Mouse (Mus musculus) midbrain, postnatal 0 days (tissue): ENCODE data around the gene Ube2e3. TPM values are rescaled to one million over a fixed set of nuclear protein-coding genes. Genes with fewer than 3 reads are reported as not detected.

Source experiments
- ATAC-seq: fragments of 200-750 bp; cut with Nextera tagmentation; 2 replicates; pipeline ENCODE4 v1.8.0; 2017; ENCODE audit warnings: moderate number of reproducible peaks, mild to moderate bottlenecking, moderate TSS enrichment, moderate library complexity; ENCODE audit not compliant: low FRiP score
- DNase-seq: peaks from one replicate; pipeline ENCODE4 v3.0.0-alpha.2; 2015; ENCODE audit warnings: low spot score
- H3K27ac ChIP-seq: fragments of 300-500 bp; sonication (generic); 2 replicates; pipeline ENCODE4 v1.5.1; 2014; ENCODE audit warnings: low read depth, mild to moderate bottlenecking, low read length, mixed read lengths
- H3K27me3 ChIP-seq: fragments of 300-500 bp; sonication (generic); 2 replicates; pipeline ENCODE4 v1.6.1; 2014; ENCODE audit warnings: low read length, control low read depth, mixed read lengths; ENCODE audit not compliant: insufficient read depth
- H3K36me3 ChIP-seq: fragments of 300-500 bp; sonication (generic); 2 replicates; pipeline ENCODE4 v1.6.1; 2014; ENCODE audit warnings: low read length, control low read depth, mixed read lengths; ENCODE audit not compliant: insufficient read depth
- H3K4me1 ChIP-seq: fragments of 300-500 bp; sonication (generic); 2 replicates; pipeline ENCODE4 v1.6.1; 2014; ENCODE audit warnings: mild to moderate bottlenecking, control low read depth, antibody characterized with exemption, low read length, mixed read lengths; ENCODE audit not compliant: insufficient read depth
- H3K4me2 ChIP-seq: fragments of 300-500 bp; sonication (generic); 2 replicates; pipeline ENCODE4 v1.6.1; 2014; ENCODE audit warnings: low read depth, mild to moderate bottlenecking, low read length, mixed read lengths; ENCODE audit not compliant: poor library complexity, severe bottlenecking
- H3K4me3 ChIP-seq: fragments of 300-500 bp; sonication (generic); 2 replicates; pipeline ENCODE4 v1.5.1; 2014; ENCODE audit warnings: low read depth, mild to moderate bottlenecking, low read length, moderate library complexity
- H3K9ac ChIP-seq: fragments of 300-500 bp; sonication (generic); replicated peaks from 2 replicates; pipeline ENCODE4 v1.6.1; 2014; ENCODE audit warnings: mild to moderate bottlenecking, low read length, moderate library complexity, mixed read lengths; ENCODE audit not compliant: poor library complexity, severe bottlenecking
- H3K9me3 ChIP-seq: fragments of 300-500 bp; sonication (generic); 2 replicates; pipeline ENCODE4 v1.6.1; 2016; ENCODE audit warnings: low read length, control low read depth
- CTCF ChIP-seq: IDR thresholded peaks from 2 replicates; pipeline ENCODE4 v1.5.1; 2016; ENCODE audit warnings: antibody characterized with exemption, mild to moderate bottlenecking
- WGBS: fragments of 180-500 bp; shearing (Covaris S2); extraction: QIAGEN DNeasy Blood & Tissue Kit; methylation state at CpG from one replicate; pipeline ENCODE4 v1.1.7; 2014; 5-methylcytosine and 5-hydroxymethylcytosine counted together
- polyA plus RNA-seq: library from polyadenylated mRNA; unstranded; fragments of >200 nt; fragmentation: Nextera tagmentation; extraction: Ambion mirVana; gene quantifications from 2 replicates; pipeline ENCODE4 v1.2.1, GENCODE M21; 2015
- total RNA-seq: library from RNA; depleted of rRNA; stranded (reverse); fragments of >200 nt; gene quantifications from 2 replicates; pipeline ENCODE4 v1.2.3, GENCODE M21; 2014

Gene Ube2e3
- total and polyA plus RNA-seq, 2 experiments from 2014 or later: 196 to 200 TPM

DNA sequence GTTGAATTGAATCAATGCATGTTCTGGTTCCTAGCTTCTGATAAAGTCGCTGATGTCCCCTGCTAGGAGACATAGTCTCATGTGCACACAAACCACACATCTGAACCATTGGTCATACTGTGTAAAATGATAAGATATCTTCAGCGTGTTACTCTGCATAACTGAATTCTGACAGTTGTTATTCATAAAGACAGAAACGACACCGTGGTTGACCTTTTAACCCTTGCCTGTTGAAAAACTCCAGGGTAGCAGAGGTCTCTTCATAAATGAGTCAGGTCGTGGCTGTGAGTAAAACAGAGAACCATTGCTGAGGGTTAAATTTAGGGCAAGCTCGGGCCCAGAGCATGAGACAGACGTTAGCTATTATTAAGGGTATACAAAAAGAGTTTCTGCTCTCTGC lies 93.7 kb downstream of the Ube2e3 start:
- no peak for DNase-seq
- no peak for ATAC-seq
- 45% methylated on average over 7 of the region's 7 CpGs for WGBS
- Histone ChIP-seq H3K36me3 (no peaks in the 10 kb centered on the region), H3K4me2 (no peak overlapping the region), H3K4me1 (no peaks in the 10 kb centered on the region), H3K9ac (no peak overlapping the region), H3K27me3 (no peaks in the 10 kb centered on the region), H3K4me3 (no peak overlapping the region), H3K9me3 (no peaks in the 10 kb centered on the region), H3K27ac (no peak overlapping the region)
- no peak for TF ChIP-seq CTCF

DNA sequence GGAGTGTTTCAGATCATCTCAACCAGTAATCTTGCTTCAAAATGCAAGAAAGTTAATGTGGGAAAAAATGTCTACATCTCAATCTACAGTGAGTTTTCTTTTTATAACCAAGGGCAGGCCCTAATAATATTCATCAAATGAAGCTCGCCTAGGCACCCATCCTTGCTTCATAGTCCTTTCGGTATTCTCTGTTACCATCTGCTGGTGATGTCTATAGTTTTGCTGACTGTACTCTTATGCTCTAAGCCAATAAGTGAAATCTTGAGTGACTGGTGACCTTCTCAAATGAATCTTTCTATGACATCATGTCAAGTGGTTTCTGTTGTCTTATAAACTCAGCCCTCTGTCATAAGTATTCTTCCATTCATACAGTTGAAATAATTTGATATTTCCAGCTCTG lies 97.1 kb downstream of the Ube2e3 start:
- H3K9ac ChIP-seq: no peak overlapping the region
- 88% methylated on average over 2 of the region's 2 CpGs for WGBS
- no peak overlapping the region for H3K27ac ChIP-seq
- H3K4me3 ChIP-seq: no peak overlapping the region
- no peaks in the 10 kb centered on the region for H3K4me1 ChIP-seq
- no peaks in the 10 kb centered on the region for H3K27me3 ChIP-seq
- no peak overlapping the region for H3K4me2 ChIP-seq
- no peaks in the 10 kb centered on the region for H3K36me3 ChIP-seq
- no peak for DNase-seq
- TF ChIP-seq CTCF: no peak
- no peak for ATAC-seq
- no peaks in the 10 kb centered on the region for H3K9me3 ChIP-seq

DNA sequence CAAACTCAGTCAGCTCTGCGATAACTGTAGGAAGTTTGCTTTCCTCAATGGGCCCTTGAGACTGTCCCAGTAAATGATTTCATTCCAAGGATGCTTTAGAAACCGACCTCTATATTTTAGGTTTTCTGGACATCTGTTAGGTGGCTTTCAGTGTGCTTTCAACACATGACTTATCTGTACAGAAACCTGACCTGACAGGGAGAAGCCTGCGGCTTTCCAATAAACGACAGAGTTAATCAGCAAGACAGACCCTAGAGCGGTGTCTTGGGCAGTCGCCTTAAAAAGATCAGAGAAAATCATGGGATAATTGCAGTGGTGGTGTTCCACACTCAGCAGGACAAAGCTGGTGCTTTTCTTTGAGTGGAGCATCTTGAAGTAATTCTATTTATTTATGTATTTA lies 97.5 kb downstream of the Ube2e3 start:
- no peak overlapping the region for H3K4me3 ChIP-seq
- no peak overlapping the region for H3K4me2 ChIP-seq
- no peaks in the 10 kb centered on the region for H3K4me1 ChIP-seq
- no peaks in the 10 kb centered on the region for H3K9me3 ChIP-seq
- H3K9ac ChIP-seq: no peak overlapping the region
- H3K27me3 ChIP-seq: no peaks in the 10 kb centered on the region
- no peak for TF ChIP-seq CTCF
- H3K36me3 ChIP-seq: no peaks in the 10 kb centered on the region
- DNase-seq: peak; percentile 32
- no peak overlapping the region for H3K27ac ChIP-seq
- ATAC-seq: no peak
- WGBS: 60% methylated on average over 6 of the region's 6 CpGs

DNA sequence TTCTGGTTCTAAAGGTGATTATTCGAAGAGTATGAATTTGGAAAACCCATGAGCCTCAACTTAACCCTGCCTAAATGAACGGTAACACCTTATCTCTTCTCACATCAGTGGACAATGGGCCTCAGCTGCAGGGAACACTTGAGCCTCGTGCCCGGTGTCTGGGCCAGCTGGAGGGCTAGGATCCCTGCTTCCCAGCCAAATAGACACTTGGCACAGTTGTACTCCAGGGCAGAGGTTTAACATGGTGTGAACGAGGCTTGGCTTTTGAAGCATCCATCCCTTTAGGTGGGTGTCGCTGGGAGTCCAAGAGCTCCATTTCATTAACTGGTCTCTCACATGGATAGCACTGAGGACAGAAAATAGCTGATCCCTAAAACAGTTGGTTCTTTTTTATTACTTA lies 102.2 kb downstream of the Ube2e3 start:
- ATAC-seq: no peak
- no peaks in the 10 kb centered on the region for H3K4me1 ChIP-seq
- no peak overlapping the region for H3K9ac ChIP-seq
- no peak overlapping the region for H3K4me3 ChIP-seq
- H3K36me3 ChIP-seq: no peaks in the 10 kb centered on the region
- no peaks in the 10 kb centered on the region for H3K9me3 ChIP-seq
- no peak overlapping the region for H3K27ac ChIP-seq
- no peak for TF ChIP-seq CTCF
- no peak overlapping the region for H3K4me2 ChIP-seq
- DNase-seq: peak; percentile 65
- H3K27me3 ChIP-seq: no peaks in the 10 kb centered on the region
- WGBS: 62% methylated on average over 6 of the region's 6 CpGs
